Mouse (Mus musculus) hindbrain, embryonic 13.5 days (tissue): Measurements from ENCODE around the gene Arhgap35. TPM values are rescaled to one million over a fixed set of nuclear protein-coding genes. Genes with fewer than 3 reads are reported as not detected.

Experiments
- ATAC-seq: fragments of 200-750 bp; cut with Nextera tagmentation; 2 replicates; pipeline ENCODE4 v1.8.0; 2017; ENCODE audit warnings: moderate TSS enrichment; ENCODE audit not compliant: low FRiP score
- H3K27ac ChIP-seq: fragments of 300-500 bp; sonication (generic); 2 replicates; pipeline ENCODE4 v1.5.1; 2015; ENCODE audit warnings: inconsistent platforms, mild to moderate bottlenecking, moderate library complexity
- H3K27me3 ChIP-seq: fragments of 300-500 bp; sonication (generic); 2 replicates; pipeline ENCODE4 v1.6.1; 2015; ENCODE audit warnings: mild to moderate bottlenecking, inconsistent platforms
- H3K36me3 ChIP-seq: fragments of 300-500 bp; sonication (generic); 2 replicates; pipeline ENCODE4 v1.6.1; 2015; ENCODE audit warnings: mild to moderate bottlenecking, inconsistent platforms
- H3K4me1 ChIP-seq: fragments of 300-500 bp; sonication (generic); replicated peaks from 2 replicates; pipeline ENCODE4 v1.6.1; 2015; ENCODE audit warnings: inconsistent platforms
- H3K4me2 ChIP-seq: fragments of 300-500 bp; sonication (generic); 2 replicates; pipeline ENCODE4 v1.6.1; 2015; ENCODE audit warnings: inconsistent platforms, mild to moderate bottlenecking, moderate library complexity
- H3K4me3 ChIP-seq: fragments of 300-500 bp; sonication (generic); 2 replicates; pipeline ENCODE4 v1.5.1; 2015; ENCODE audit warnings: mild to moderate bottlenecking, inconsistent platforms
- H3K9ac ChIP-seq: fragments of 300-500 bp; sonication (generic); 2 replicates; pipeline ENCODE4 v1.6.1; 2015; ENCODE audit warnings: mild to moderate bottlenecking, inconsistent platforms
- H3K9me3 ChIP-seq: fragments of 300-500 bp; sonication (generic); 2 replicates; pipeline ENCODE4 v1.6.1; 2016; ENCODE audit warnings: inconsistent platforms
- WGBS: fragments of 180-500 bp; shearing (Covaris S2); methylation state at CpG from one replicate; pipeline ENCODE4 v1.1.7; 2015; 5-methylcytosine and 5-hydroxymethylcytosine counted together
- polyA plus RNA-seq: library from polyadenylated mRNA; unstranded; fragments of >200 nt; fragmentation: Nextera tagmentation; extraction: Ambion mirVana; gene quantifications from 2 replicates; pipeline ENCODE4 v1.2.1, GENCODE M21; 2015

Gene Arhgap35
- polyA plus RNA-seq, 1 experiment from 2014 or later = 30.7 TPM

- WGBS = 94% methylated on average over 1 of the region's 1 CpGs
- no peaks in the 10 kb centered on the region for H3K27me3 ChIP-seq
- no peak overlapping the region for H3K27ac ChIP-seq
- H3K4me1 ChIP-seq = peaks cover 19% of the 10 kb centered on the region
- H3K4me3 ChIP-seq = no peak overlapping the region
- H3K9me3 ChIP-seq = no peaks in the 10 kb centered on the region
- no peak overlapping the region for H3K9ac ChIP-seq
- H3K4me2 ChIP-seq = no peak overlapping the region
- no peak for ATAC-seq
- H3K36me3 ChIP-seq = peaks cover 15% of the 10 kb centered on the region
Observed at GRCm38 (mm10) chr7:16551581-16551980, 63.2 kb downstream of the Arhgap35 start.

GRCm38 (mm10) chr7:16549299-16549698 lies 65.5 kb downstream of the Arhgap35 start:
- Histone ChIP-seq H3K4me3 (no peak overlapping the region), H3K36me3 (peaks cover 34% of the 10 kb centered on the region), H3K27ac (no peak overlapping the region), H3K4me2 (no peak overlapping the region), H3K4me1 (no peaks in the 10 kb centered on the region), H3K27me3 (no peaks in the 10 kb centered on the region), H3K9ac (no peak overlapping the region), H3K9me3 (no peaks in the 10 kb centered on the region)
- ATAC-seq = no peak
- WGBS = 86% methylated on average over 1 of the region's 1 CpGs

DNA sequence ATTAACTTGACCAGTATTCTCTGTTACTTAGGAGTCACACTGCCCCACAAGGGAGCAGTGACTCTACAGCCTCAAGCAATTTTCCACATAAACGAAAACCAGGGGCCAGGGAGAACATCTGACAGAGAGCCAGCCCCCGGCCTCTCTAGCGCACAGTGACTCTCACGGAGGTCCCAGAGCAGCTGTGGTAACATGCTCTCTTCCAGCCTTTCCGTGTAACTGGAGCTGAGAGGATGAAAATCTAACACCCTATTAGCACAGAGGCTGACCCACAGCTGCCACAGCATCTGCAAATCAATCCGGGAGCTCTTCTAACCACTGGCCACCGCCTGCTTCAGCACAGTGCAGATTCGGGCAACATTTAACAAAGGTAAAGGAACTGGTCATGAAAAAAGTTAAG lies 70.0 kb downstream of the Arhgap35 start:
- Histone ChIP-seq H3K27me3 (no peaks in the 10 kb centered on the region), H3K9me3 (no peaks in the 10 kb centered on the region), H3K27ac (no peak overlapping the region), H3K9ac (no peak overlapping the region), H3K4me1 (no peaks in the 10 kb centered on the region), H3K4me2 (no peak overlapping the region), H3K36me3 (peaks cover 59% of the 10 kb centered on the region), H3K4me3 (no peak overlapping the region)
- no peak for ATAC-seq
- WGBS = 73% methylated on average over 8 of the region's 8 CpGs

- H3K36me3 ChIP-seq = peaks cover 52% of the 10 kb centered on the region
- H3K27ac ChIP-seq = no peak overlapping the region
- ATAC-seq = no peak
- H3K4me2 ChIP-seq = no peak overlapping the region
- no peaks in the 10 kb centered on the region for H3K9me3 ChIP-seq
- H3K4me1 ChIP-seq = no peaks in the 10 kb centered on the region
- H3K4me3 ChIP-seq = no peak overlapping the region
- H3K9ac ChIP-seq = no peak overlapping the region
- WGBS = 88% methylated on average over 5 of the region's 5 CpGs
- H3K27me3 ChIP-seq = no peaks in the 10 kb centered on the region
Observed at GRCm38 (mm10) chr7:16537220-16537903, 77.4 kb downstream of the Arhgap35 start.

- no peak for ATAC-seq
- 96% methylated on average over 2 of the region's 2 CpGs for WGBS
- no peak overlapping the region for H3K4me3 ChIP-seq
Observed at GRCm38 (mm10) chr7:16525995-16526394, 88.8 kb downstream of the Arhgap35 start.

GRCm38 (mm10) chr7:16525448-16525847 lies 89.3 kb downstream of the Arhgap35 start:
- Histone ChIP-seq H3K4me3 (no peak overlapping the region), H3K4me2 (no peak overlapping the region), H3K9me3 (no peaks in the 10 kb centered on the region), H3K9ac (no peak overlapping the region), H3K4me1 (0 out of 2 replicates have a peak, but pooled peaks cover 3% of the 10 kb centered on the region), H3K27me3 (no peaks in the 10 kb centered on the region), H3K27ac (no peak overlapping the region), H3K36me3 (peaks cover 13% of the 10 kb centered on the region)
- no peak for ATAC-seq
- WGBS = 92% methylated on average over 3 of the region's 3 CpGs

More at GRCm38 (mm10) chr7:16525995-16526394, 88.8 kb downstream of the Arhgap35 start:
- Histone ChIP-seq H3K4me2 (no peak overlapping the region), H3K9ac (no peak overlapping the region), H3K27me3 (no peaks in the 10 kb centered on the region), H3K36me3 (peaks cover 16% of the 10 kb centered on the region), H3K4me1 (0 out of 2 replicates have a peak, but pooled peaks cover 3% of the 10 kb centered on the region), H3K9me3 (no peaks in the 10 kb centered on the region), H3K27ac (no peak overlapping the region)

- ATAC-seq = no peak
- 87% methylated on average over 2 of the region's 2 CpGs for WGBS
Observed at GRCm38 (mm10) chr7:16524308-16524707, 90.5 kb downstream of the Arhgap35 start.

GRCm38 (mm10) chr7:16519310-16519709 lies 95.5 kb downstream of the Arhgap35 start:
- Histone ChIP-seq H3K27me3 (no peaks in the 10 kb centered on the region), H3K27ac (no peak overlapping the region), H3K4me3 (no peak overlapping the region), H3K9ac (no peak overlapping the region), H3K9me3 (no peaks in the 10 kb centered on the region), H3K4me2 (no peak overlapping the region), H3K36me3 (peaks cover 10% of the 10 kb centered on the region), H3K4me1 (0 out of 2 replicates have a peak, but pooled peaks cover 3% of the 10 kb centered on the region)
- ATAC-seq = no peak
- 96% methylated on average over 2 of the region's 2 CpGs for WGBS

More at GRCm38 (mm10) chr7:16524308-16524707, 90.5 kb downstream of the Arhgap35 start:
- Histone ChIP-seq H3K27ac (no peak overlapping the region), H3K36me3 (peaks cover 13% of the 10 kb centered on the region), H3K9me3 (no peaks in the 10 kb centered on the region), H3K4me1 (0 out of 2 replicates have a peak, but pooled peaks cover 6% of the 10 kb centered on the region), H3K9ac (no peak overlapping the region), H3K27me3 (no peaks in the 10 kb centered on the region), H3K4me2 (no peak overlapping the region), H3K4me3 (no peak overlapping the region)

GRCm38 (mm10) chr7:16517198-16517597 lies 97.6 kb downstream of the Arhgap35 start:
- WGBS = 97% methylated on average over 5 of the region's 5 CpGs
- ATAC-seq = no peak

DNA sequence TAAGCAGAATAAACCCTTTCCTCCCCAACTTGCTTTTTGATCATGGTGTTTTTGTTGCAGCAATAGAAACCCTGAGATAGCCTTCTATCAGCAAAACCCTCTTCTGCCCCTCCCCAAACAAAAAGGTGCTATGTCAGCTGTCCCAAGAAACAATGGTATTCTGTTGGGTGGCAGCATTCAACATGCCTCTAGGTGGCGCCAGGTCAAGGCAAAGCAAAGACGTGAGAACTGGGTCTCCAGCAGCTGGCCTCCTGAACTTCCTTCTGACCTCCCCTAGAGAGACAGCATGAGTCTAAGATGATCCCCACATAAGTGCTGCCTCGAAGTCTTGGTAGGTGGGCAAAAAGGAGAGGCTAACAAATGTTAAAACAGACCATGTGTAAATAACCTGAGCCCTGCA lies 107.5 kb downstream of the Arhgap35 start:
- no peak overlapping the region for H3K27ac ChIP-seq
- WGBS = 31% methylated on average over 3 of the region's 3 CpGs
- ATAC-seq = no peak
- H3K4me1 ChIP-seq = peaks cover 6% of the 10 kb centered on the region
- peaks cover 79% of the 10 kb centered on the region for H3K36me3 ChIP-seq
- H3K9ac ChIP-seq = no peak overlapping the region
- H3K9me3 ChIP-seq = no peaks in the 10 kb centered on the region
- H3K27me3 ChIP-seq = no peaks in the 10 kb centered on the region
- no peak overlapping the region for H3K4me3 ChIP-seq
- no peak overlapping the region for H3K4me2 ChIP-seq

More at GRCm38 (mm10) chr7:16517198-16517597, 97.6 kb downstream of the Arhgap35 start:
- H3K36me3 ChIP-seq = peaks cover 17% of the 10 kb centered on the region
- no peaks in the 10 kb centered on the region for H3K27me3 ChIP-seq
- 0 out of 2 replicates have a peak, but pooled peaks cover 3% of the 10 kb centered on the region for H3K4me1 ChIP-seq
- H3K4me2 ChIP-seq = no peak overlapping the region
- no peaks in the 10 kb centered on the region for H3K9me3 ChIP-seq
- no peak overlapping the region for H3K9ac ChIP-seq
- H3K27ac ChIP-seq = no peak overlapping the region
- H3K4me3 ChIP-seq = no peak overlapping the region

DNA sequence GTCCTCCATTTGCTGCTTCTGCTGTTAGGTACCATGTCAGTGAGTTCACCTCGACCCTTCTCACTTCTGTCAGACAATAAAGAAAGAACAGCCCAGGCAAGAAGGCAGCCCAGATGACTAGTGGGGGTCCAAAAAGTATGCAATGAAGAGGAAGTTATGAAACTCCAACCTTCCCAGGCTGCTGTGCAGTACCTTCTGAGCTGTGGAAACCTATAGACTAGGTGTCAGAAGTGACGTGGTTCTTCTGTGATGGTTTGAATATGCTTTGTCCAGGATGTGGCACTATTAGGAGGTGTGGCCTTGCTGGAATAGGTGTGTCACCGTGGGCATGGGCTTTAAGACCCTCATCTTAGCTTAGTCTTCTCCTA lies 109.6 kb downstream of the Arhgap35 start:
- ATAC-seq = no peak
- Histone ChIP-seq H3K27me3 (no peaks in the 10 kb centered on the region), H3K27ac (no peak overlapping the region), H3K4me3 (no peak overlapping the region), H3K9ac (no peak overlapping the region), H3K4me2 (no peak overlapping the region), H3K36me3 (peaks cover 74% of the 10 kb centered on the region), H3K9me3 (no peaks in the 10 kb centered on the region), H3K4me1 (peaks cover 6% of the 10 kb centered on the region)
- WGBS = 94% methylated on average over 3 of the region's 3 CpGs

GRCm38 (mm10) chr7:16504573-16505225 lies 110.1 kb downstream of the Arhgap35 start:
- H3K9me3 ChIP-seq = no peaks in the 10 kb centered on the region
- H3K4me2 ChIP-seq = no peak overlapping the region
- no peak for ATAC-seq
- H3K4me3 ChIP-seq = no peak overlapping the region
- 54% methylated on average over 2 of the region's 2 CpGs for WGBS
- H3K27ac ChIP-seq = no peak overlapping the region
- H3K36me3 ChIP-seq = peaks cover 73% of the 10 kb centered on the region
- no peaks in the 10 kb centered on the region for H3K27me3 ChIP-seq
- no peak overlapping the region for H3K9ac ChIP-seq
- H3K4me1 ChIP-seq = peaks cover 10% of the 10 kb centered on the region

- peaks cover 81% of the 10 kb centered on the region for H3K36me3 ChIP-seq
- H3K9me3 ChIP-seq = no peaks in the 10 kb centered on the region
- H3K27ac ChIP-seq = no peak overlapping the region
- H3K4me3 ChIP-seq = no peak overlapping the region
- WGBS = 93% methylated on average over 4 of the region's 4 CpGs
- no peak for ATAC-seq
- H3K4me1 ChIP-seq = peaks cover 13% of the 10 kb centered on the region
- H3K4me2 ChIP-seq = no peak overlapping the region
- no peaks in the 10 kb centered on the region for H3K27me3 ChIP-seq
- no peak overlapping the region for H3K9ac ChIP-seq
Observed at GRCm38 (mm10) chr7:16501571-16501970, 113.2 kb downstream of the Arhgap35 start.
